Mouse (Mus musculus) embryonic facial prominence, embryonic 12.5 days (tissue): Measurements from ENCODE around the gene Htr5b. TPM values are rescaled to one million over a fixed set of nuclear protein-coding genes. Genes with fewer than 3 reads are reported as not detected.

Experiments used
- ATAC-seq: fragments of 200-750 bp; cut with Nextera tagmentation; 2 replicates; pipeline ENCODE4 v1.8.0; 2017; ENCODE audit not compliant: insufficient number of reproducible peaks, insufficient read depth, low FRiP score, low TSS enrichment
- H3K27ac ChIP-seq: fragments of 300-500 bp; sonication (generic); 2 replicates; pipeline ENCODE4 v1.5.1; 2016; ENCODE audit warnings: mild to moderate bottlenecking
- H3K27me3 ChIP-seq: fragments of 300-500 bp; sonication (generic); 2 replicates; pipeline ENCODE4 v1.6.1; 2016; ENCODE audit warnings: mild to moderate bottlenecking, moderate library complexity
- H3K36me3 ChIP-seq: fragments of 300-500 bp; sonication (generic); 2 replicates; pipeline ENCODE4 v1.6.1; 2016; ENCODE audit warnings: mild to moderate bottlenecking
- H3K4me1 ChIP-seq: fragments of 300-500 bp; sonication (generic); 2 replicates; pipeline ENCODE4 v1.6.1; 2016
- H3K4me2 ChIP-seq: fragments of 300-500 bp; sonication (generic); replicated peaks from 2 replicates; pipeline ENCODE4 v1.6.1; 2016; ENCODE audit warnings: mild to moderate bottlenecking, moderate library complexity
- H3K4me3 ChIP-seq: fragments of 300-500 bp; sonication (generic); 2 replicates; pipeline ENCODE4 v1.5.1; 2016; ENCODE audit warnings: mild to moderate bottlenecking
- H3K9ac ChIP-seq: fragments of 300-500 bp; sonication (generic); 2 replicates; pipeline ENCODE4 v1.6.1; 2016; ENCODE audit warnings: mild to moderate bottlenecking, moderate library complexity
- H3K9me3 ChIP-seq: fragments of 300-500 bp; sonication (generic); 2 replicates; pipeline ENCODE4 v1.6.1; 2016; ENCODE audit warnings: mild to moderate bottlenecking, moderate library complexity
- WGBS: fragments of 180-500 bp; shearing (Covaris S2); methylation state at CpG from one replicate; pipeline ENCODE4 v1.1.7; 2016; 5-methylcytosine and 5-hydroxymethylcytosine counted together
- polyA plus RNA-seq: library from polyadenylated mRNA; unstranded; fragments of >200 nt; fragmentation: Nextera tagmentation; extraction: Ambion mirVana; gene quantifications from 2 replicates; pipeline ENCODE4 v1.2.1, GENCODE M21; 2016

The Htr5b gene
- polyA plus RNA-seq, 1 experiment from 2014 or later: 0.35 TPM

DNA sequence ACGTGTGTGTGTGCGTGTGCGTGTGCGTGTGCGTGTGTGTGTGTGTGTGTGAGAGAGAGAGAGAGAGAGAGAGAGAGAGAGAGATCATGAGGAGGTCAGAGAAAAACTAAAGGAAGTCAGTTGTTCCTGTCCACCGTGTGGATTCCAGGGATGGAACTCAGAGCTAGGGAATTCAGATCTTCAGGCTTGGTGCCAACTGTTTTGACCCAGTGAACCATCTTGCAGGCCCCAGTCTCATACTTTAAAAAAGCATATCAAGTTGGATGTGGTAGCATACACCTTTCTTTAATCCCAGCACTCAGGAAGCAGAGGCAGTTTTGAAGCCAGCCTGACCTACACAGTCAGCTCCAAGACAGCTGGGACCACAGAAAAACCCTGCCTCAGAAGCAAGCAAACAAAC lies 1.0 kb upstream of the Htr5b start:
- H3K27ac ChIP-seq: no peak overlapping the region
- H3K9me3 ChIP-seq: no peaks in the 10 kb centered on the region
- H3K36me3 ChIP-seq: no peaks in the 10 kb centered on the region
- no peak overlapping the region for H3K4me3 ChIP-seq
- no peak overlapping the region for H3K9ac ChIP-seq
- 81% methylated on average over 6 of the region's 6 CpGs for WGBS
- ATAC-seq: no peak
- peaks cover 31% of the 10 kb centered on the region for H3K27me3 ChIP-seq
- H3K4me2 ChIP-seq: no peak overlapping the region
- H3K4me1 ChIP-seq: peaks cover 7% of the 10 kb centered on the region; the same call in 1 of the 2 replicates

DNA sequence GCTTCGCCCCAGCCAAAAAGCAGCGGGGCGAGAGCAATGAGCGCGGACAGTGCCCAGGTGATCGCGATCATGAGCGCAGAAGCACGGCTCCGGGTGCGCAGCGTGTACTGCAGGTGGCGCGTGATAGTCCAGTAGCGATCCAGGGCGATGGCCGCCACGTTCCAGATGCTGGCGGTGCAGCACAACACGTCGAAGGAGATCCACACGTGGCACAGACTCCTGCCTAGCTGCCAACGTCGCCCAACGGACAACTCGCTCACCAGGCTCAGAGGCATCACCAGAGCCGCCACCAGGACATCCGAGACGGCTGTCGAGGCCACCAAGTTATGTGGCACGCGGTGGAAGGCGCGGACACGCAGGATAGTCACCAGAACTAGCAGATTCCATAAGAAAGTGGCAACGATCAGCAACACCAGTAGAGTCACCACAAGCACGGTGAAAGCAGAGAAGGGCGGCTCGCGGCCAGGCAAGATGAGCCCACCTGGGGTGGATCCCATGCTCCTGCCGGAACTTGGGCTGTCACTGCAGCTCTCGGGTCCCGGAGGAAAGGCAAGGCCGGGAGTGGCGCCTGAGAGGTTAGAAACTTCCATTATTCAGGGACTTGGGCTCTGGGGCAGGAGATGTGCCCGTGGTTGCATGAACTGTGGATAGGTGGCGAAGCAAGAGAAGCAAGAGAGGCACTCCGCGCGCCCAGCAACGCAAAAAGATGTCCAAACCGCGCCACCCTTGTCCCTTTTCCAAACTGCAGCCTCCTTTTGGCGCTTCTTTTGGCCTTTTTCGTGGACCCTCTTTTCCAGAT lies 466 bp downstream of the Htr5b start:
- ATAC-seq: peak; percentile 25; the same call in 1 of the 2 replicates

DNA sequence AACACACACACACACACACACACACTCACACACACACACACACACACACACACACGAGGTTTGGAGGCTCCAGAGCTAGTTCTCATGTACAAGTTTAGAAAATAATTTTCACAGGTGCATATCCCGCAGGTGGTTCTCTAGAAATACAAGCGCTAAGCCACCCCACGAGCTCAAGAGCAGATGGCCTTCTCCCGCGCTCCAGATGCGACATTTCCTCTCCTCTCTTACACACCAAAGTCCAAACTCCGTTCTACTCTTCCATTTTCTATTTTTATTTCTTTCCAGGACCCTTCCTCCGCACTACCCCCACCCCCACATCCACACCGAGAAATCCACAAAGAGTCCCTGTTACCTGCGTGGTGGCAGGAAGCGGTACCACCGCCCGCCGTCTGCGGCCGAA lies 1.2 kb downstream of the Htr5b start:
- no peaks in the 10 kb centered on the region for H3K36me3 ChIP-seq
- H3K4me2 ChIP-seq: peak overlapping the region; percentile 64
- no peak overlapping the region for H3K27ac ChIP-seq
- peak overlapping the region; percentile 33 for H3K4me3 ChIP-seq
- ATAC-seq: no peak
- H3K9me3 ChIP-seq: no peaks in the 10 kb centered on the region
- no peak overlapping the region for H3K9ac ChIP-seq
- H3K4me1 ChIP-seq: peaks cover 7% of the 10 kb centered on the region; the same call in 1 of the 2 replicates
- WGBS: 42% methylated on average over 17 of the region's 17 CpGs
- H3K27me3 ChIP-seq: peaks cover 31% of the 10 kb centered on the region

More for the DNA sequence above, 466 bp downstream of the Htr5b start:
- peak overlapping the region; percentile 64 for H3K4me2 ChIP-seq
- 15% methylated on average over 55 of the region's 55 CpGs for WGBS
- H3K4me3 ChIP-seq: peak overlapping the region; percentile 33
- H3K27ac ChIP-seq: no peak overlapping the region
- peaks cover 7% of the 10 kb centered on the region; the same call in 1 of the 2 replicates for H3K4me1 ChIP-seq
- no peak overlapping the region for H3K9ac ChIP-seq
- no peaks in the 10 kb centered on the region for H3K36me3 ChIP-seq
- H3K27me3 ChIP-seq: peaks cover 31% of the 10 kb centered on the region
- H3K9me3 ChIP-seq: no peaks in the 10 kb centered on the region

DNA sequence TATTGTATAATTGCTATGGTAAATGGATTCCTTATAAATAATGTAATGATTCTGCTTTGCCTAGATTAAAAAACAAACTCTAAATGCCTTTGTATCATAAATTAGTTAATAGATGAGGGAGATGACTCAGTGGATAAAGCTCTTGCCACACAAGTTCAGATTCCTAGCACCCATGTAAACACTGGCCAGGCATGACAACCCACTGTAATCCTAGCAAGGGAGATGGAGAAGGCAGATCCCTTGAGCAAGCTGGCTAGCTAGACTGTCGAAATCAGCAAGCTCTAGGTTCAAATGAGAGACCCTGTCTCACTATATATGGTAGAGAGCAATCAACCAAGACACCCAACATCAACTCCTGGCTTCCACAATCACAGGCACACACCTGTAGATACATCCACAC lies 9.7 kb downstream of the Htr5b start:
- no peak overlapping the region for H3K27ac ChIP-seq
- no peak overlapping the region for H3K4me2 ChIP-seq
- ATAC-seq: no peak
- H3K9me3 ChIP-seq: no peaks in the 10 kb centered on the region
- H3K4me1 ChIP-seq: no peaks in the 10 kb centered on the region
- WGBS: 75% methylated on average over 1 of the region's 1 CpGs
- no peaks in the 10 kb centered on the region for H3K27me3 ChIP-seq
- no peak overlapping the region for H3K4me3 ChIP-seq
- no peak overlapping the region for H3K9ac ChIP-seq
- H3K36me3 ChIP-seq: no peaks in the 10 kb centered on the region

DNA sequence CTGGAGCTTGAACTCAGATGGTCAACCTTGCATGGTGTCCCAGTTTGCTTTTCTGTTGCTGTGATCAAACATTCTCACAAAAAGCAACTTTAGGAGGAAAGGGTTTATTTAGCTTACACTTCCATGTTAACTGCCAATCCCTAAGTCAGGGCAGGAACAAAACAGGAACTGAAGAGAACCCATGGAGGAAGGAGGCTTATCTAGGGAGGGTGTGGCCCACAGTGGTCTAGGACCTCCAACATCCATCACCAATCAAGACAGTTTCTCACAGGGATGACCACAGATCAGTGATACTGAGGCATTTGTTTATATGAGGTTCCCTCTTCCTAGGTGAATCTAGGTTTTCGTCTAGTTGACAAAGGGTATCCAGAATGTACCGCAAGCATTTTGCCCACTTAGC lies 16.3 kb downstream of the Htr5b start:
- ATAC-seq: no peak
- H3K9me3 ChIP-seq: no peaks in the 10 kb centered on the region

DNA sequence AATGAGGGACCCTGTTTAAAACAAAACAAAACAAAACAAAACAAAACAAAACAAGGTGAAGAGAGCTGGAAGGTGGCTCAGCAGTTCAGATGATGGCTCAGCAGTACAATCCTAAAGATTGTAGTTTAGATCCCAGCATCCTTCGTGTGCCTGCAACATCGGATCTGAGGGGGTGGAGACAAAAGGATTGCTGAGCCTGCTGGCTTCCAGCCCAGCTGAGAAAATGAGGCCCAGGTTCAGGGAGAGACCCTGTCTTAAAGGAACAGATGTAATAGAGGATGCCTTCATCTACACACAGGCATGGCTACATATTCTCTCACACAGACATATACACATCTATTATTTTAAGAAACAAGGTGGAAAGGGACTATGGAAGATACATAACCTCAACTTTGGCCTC lies 17.1 kb downstream of the Htr5b start:
- H3K9me3 ChIP-seq: no peaks in the 10 kb centered on the region
- no peak for ATAC-seq
- no peak overlapping the region for H3K27ac ChIP-seq
- WGBS: 32% methylated on average over 2 of the region's 2 CpGs
- H3K4me1 ChIP-seq: no peaks in the 10 kb centered on the region
- no peak overlapping the region for H3K4me2 ChIP-seq
- H3K36me3 ChIP-seq: no peaks in the 10 kb centered on the region
- no peak overlapping the region for H3K4me3 ChIP-seq
- no peak overlapping the region for H3K9ac ChIP-seq
- H3K27me3 ChIP-seq: no peaks in the 10 kb centered on the region

More for the DNA sequence above, 16.3 kb downstream of the Htr5b start:
- no peak overlapping the region for H3K27ac ChIP-seq
- H3K4me1 ChIP-seq: no peaks in the 10 kb centered on the region
- 90% methylated on average over 2 of the region's 2 CpGs for WGBS
- no peak overlapping the region for H3K4me2 ChIP-seq
- no peaks in the 10 kb centered on the region for H3K27me3 ChIP-seq
- H3K36me3 ChIP-seq: no peaks in the 10 kb centered on the region
- H3K9ac ChIP-seq: no peak overlapping the region
- no peak overlapping the region for H3K4me3 ChIP-seq

DNA sequence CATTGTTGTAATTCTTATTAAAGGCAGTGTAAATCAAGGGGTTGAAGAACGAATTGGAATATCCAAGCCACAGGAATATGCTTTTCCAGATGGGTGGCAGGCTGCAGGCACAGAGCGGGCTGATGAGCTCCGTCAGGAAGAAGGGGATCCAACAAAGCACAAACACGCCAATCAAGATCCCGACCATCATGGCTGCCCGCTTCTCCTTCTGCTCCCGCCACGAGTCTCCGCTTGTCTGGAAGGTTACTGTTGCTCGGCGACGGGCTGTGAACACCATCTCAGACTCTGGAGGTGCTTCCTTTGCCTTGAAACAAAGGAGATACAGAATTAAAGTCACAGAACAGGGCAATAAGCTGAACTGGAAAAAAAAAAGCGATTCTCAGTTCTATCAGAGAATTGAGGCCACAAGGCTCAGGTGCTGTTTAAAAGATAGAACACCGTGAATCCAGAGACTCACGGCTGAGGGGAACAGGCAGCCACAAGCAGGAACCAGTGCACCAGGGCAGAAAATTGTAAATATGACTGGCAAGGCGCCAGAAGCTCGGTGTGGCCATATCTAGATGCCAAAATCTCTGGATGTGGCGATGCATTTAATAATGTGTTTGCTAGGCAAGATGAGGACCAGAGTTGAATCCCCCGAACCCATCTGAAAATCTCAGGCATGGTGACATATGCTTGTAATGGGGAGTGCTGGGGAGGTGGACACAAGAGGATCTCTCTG lies 17.7 kb downstream of the Htr5b start:
- no peaks in the 10 kb centered on the region for H3K36me3 ChIP-seq
- no peaks in the 10 kb centered on the region for H3K27me3 ChIP-seq
- H3K9ac ChIP-seq: no peak overlapping the region
- WGBS: 87% methylated on average over 19 of the region's 19 CpGs
- no peak overlapping the region for H3K4me2 ChIP-seq
- ATAC-seq: no peak
- no peak overlapping the region for H3K27ac ChIP-seq
- H3K4me1 ChIP-seq: no peaks in the 10 kb centered on the region
- no peak overlapping the region for H3K4me3 ChIP-seq
- no peaks in the 10 kb centered on the region for H3K9me3 ChIP-seq

DNA sequence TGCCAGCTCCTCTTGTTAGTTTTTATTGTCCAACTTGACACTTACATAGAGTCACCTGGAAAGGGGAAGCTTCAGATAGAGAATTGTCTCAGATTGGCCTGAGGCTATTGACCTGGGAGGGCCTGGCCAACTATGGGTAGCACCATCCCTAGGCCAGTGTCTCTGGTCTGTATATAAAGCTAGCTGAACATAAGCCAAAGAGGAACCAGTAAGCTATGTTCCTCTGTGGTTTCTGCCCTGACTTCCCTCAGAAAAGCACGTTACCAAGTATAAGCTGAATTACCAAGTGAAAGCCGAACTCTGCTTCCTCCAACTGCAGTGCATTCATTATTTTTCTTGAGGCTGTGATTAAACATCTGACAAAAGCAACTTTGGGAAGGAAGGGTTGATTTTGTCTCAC lies 19.5 kb downstream of the Htr5b start:
- no peaks in the 10 kb centered on the region for H3K27me3 ChIP-seq
- no peaks in the 10 kb centered on the region for H3K9me3 ChIP-seq
- H3K4me2 ChIP-seq: no peak overlapping the region
- no peak for ATAC-seq
- no peak overlapping the region for H3K9ac ChIP-seq
- 91% methylated on average over 2 of the region's 2 CpGs for WGBS
- H3K4me3 ChIP-seq: no peak overlapping the region
- no peaks in the 10 kb centered on the region for H3K36me3 ChIP-seq
- no peaks in the 10 kb centered on the region for H3K4me1 ChIP-seq
- no peak overlapping the region for H3K27ac ChIP-seq

DNA sequence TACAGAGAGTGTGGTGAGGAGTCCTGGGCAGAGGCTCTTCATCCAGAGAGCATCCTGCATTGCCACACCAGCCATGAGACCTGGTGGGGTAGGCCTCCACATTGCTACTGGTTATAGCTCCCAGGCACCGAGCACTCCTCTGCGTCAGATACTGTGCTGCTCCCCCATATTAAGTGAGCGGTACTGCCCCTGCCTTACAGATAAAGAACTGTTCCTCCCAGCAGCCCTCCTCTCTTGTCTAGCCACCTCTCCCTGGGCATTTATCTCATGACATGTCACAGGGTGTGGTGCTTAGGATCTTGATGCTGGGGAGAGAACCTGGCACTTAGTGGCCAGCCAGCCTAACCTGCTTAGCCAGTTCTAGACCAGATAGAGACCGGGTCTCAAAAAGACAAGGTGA lies 31.2 kb downstream of the Htr5b start:
- H3K9me3 ChIP-seq: no peaks in the 10 kb centered on the region
- H3K27ac ChIP-seq: no peak overlapping the region

DNA sequence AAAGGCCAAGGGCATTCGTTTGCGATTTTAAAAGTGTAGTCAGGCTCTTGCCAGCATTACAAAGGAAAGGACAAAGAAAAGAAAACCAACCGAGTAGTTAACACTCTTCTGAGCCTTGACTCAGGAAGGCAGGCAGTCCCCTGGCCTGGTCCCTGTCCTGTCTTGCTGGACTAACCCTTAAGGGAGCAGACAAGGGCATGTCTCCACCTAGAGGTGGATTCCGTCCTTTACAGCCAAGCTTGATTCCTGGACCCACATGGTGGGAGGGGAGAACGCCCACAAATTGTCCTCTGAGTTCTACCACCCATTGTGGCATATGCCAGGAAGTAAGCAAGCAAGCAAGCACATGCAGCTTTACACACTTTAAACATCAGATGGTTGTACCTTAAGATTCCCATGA lies 38.0 kb downstream of the Htr5b start:
- no peak for ATAC-seq
- no peak overlapping the region for H3K9ac ChIP-seq
- H3K9me3 ChIP-seq: no peaks in the 10 kb centered on the region
- H3K27ac ChIP-seq: no peak overlapping the region
- H3K27me3 ChIP-seq: no peaks in the 10 kb centered on the region
- no peaks in the 10 kb centered on the region for H3K4me1 ChIP-seq
- H3K4me2 ChIP-seq: no peak overlapping the region
- WGBS: 31% methylated on average over 5 of the region's 5 CpGs
- peaks cover 47% of the 10 kb centered on the region for H3K36me3 ChIP-seq
- H3K4me3 ChIP-seq: no peak overlapping the region

More for the DNA sequence above, 31.2 kb downstream of the Htr5b start:
- Histone ChIP-seq H3K4me2 (no peak overlapping the region), H3K9ac (no peak overlapping the region), H3K4me3 (no peak overlapping the region), H3K27me3 (no peaks in the 10 kb centered on the region), H3K4me1 (no peaks in the 10 kb centered on the region), H3K36me3 (peaks cover 53% of the 10 kb centered on the region)
- 95% methylated on average over 4 of the region's 4 CpGs for WGBS
- ATAC-seq: no peak

DNA sequence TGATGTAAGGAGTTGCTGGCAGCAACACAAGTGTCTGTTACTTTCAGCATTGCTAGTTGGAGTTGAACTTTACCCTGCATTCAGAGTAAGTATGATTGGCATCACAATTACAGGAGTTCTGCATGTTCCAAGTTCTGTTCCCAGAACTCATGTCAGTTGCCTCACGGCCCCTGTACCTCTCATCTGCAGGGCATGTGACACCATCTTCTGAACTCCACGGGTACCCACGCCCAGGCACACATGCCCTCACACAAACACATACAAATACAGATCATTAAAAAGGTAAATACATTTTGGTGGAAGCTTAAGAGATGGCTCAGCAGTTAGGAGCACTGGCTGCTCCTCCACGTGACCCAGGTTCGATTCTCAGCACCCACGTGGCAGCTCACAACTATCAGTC lies 41.5 kb downstream of the Htr5b start:
- Histone ChIP-seq H3K4me1 (no peaks in the 10 kb centered on the region), H3K4me3 (no peak overlapping the region), H3K27me3 (no peaks in the 10 kb centered on the region), H3K36me3 (peaks cover 37% of the 10 kb centered on the region), H3K27ac (no peak overlapping the region), H3K4me2 (no peak overlapping the region), H3K9ac (no peak overlapping the region), H3K9me3 (no peaks in the 10 kb centered on the region)
- no peak for ATAC-seq
- WGBS: 90% methylated on average over 6 of the region's 6 CpGs

DNA sequence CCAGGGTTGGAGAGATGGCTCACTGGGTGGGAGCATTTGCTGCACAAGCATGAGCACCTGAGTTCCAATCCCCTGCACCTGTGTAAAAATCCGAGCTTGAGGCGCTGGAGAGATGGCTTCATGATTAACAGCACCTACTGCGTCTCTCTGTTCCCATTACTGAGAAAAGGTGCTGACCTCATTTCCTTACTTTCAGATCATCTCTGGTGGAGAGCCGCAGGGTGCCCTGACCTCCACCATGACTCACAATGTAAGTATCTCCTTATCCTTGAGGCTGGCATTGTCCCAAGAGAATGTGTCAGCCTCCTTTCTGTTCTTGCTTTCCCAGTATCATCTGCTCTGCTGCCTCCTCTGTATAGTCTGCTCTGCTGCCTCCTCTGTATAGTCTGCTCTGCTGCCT lies 45.2 kb downstream of the Htr5b start:
- Histone ChIP-seq H3K9ac (no peak overlapping the region), H3K36me3 (peaks cover 58% of the 10 kb centered on the region), H3K4me2 (no peak overlapping the region), H3K27ac (no peak overlapping the region), H3K4me1 (no peaks in the 10 kb centered on the region), H3K4me3 (no peak overlapping the region), H3K9me3 (no peaks in the 10 kb centered on the region), H3K27me3 (no peaks in the 10 kb centered on the region)
- 83% methylated on average over 4 of the region's 4 CpGs for WGBS
- ATAC-seq: no peak
